Mouse (Mus musculus) embryonic facial prominence, embryonic 10.5 days (tissue): ENCODE results near the gene Cyp24a1. TPM values are rescaled to one million over a fixed set of nuclear protein-coding genes. Genes with fewer than 3 reads are reported as not detected.

Experiments used
- DNase-seq: peaks from one replicate; pipeline ENCODE4 v3.0.0-alpha.2; 2017; ENCODE audit warnings: low spot score
- H3K27ac ChIP-seq: fragments of 300-500 bp; sonication (generic); replicated peaks from 2 replicates; pipeline ENCODE4 v1.5.1; 2016; ENCODE audit warnings: mild to moderate bottlenecking
- H3K27me3 ChIP-seq: fragments of 300-500 bp; sonication (generic); replicated peaks from 2 replicates; pipeline ENCODE4 v1.6.1; 2016; ENCODE audit warnings: low read depth, mild to moderate bottlenecking; ENCODE audit not compliant: poor library complexity, severe bottlenecking
- H3K36me3 ChIP-seq: fragments of 300-500 bp; sonication (generic); replicated peaks from 2 replicates; pipeline ENCODE4 v1.6.1; 2016; ENCODE audit warnings: mild to moderate bottlenecking, moderate library complexity
- H3K4me1 ChIP-seq: fragments of 300-500 bp; sonication (generic); 2 replicates; pipeline ENCODE4 v1.6.1; 2016
- H3K4me3 ChIP-seq: fragments of 300-500 bp; sonication (generic); 2 replicates; pipeline ENCODE4 v1.5.1; 2016; ENCODE audit warnings: mild to moderate bottlenecking, moderate library complexity
- H3K9me3 ChIP-seq: fragments of 300-500 bp; sonication (generic); 2 replicates; pipeline ENCODE4 v1.6.1; 2016; ENCODE audit warnings: mild to moderate bottlenecking
- WGBS: fragments of 180-500 bp; shearing (Covaris S2); methylation state at CpG from one replicate; pipeline ENCODE4 v1.1.7; 2016; 5-methylcytosine and 5-hydroxymethylcytosine counted together
- polyA plus RNA-seq: library from polyadenylated mRNA; unstranded; fragments of >200 nt; fragmentation: Nextera tagmentation; extraction: Ambion mirVana; gene quantifications from 2 replicates; pipeline ENCODE4 v1.2.1, GENCODE M21; 2016

The Cyp24a1 gene
- polyA plus RNA-seq, 1 experiment from 2014 or later, result not detected

DNA sequence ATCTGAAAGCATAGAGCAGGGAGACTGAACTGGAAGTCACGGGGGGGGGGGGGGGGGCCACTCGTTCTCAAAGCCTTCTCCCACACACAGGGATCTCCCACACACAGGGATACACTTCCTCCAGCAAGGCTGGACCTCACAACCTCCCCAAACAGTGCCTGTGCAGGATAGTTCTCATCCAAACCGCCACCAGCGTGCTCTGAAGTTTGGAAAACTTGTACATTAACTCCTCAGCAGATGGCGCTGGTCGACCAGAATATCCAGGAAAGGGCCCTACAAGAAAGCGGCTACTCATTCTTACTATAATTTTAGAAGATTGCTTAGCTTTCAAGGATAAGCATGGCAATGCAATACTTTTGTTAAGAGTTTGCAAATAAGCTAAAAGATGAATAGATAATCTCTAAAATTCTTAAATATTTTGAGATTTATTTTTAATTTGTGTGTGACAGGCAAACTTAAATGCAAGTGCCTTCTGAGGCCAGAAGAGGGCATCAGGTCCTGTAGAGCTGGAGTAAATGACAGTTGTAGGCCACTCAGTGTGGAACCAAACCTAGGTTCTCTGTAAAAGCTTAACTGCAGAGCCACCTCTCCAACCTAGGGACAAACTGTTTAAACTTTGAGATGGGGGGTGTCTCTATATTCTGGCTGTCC is 23.5 kb upstream of the Cyp24a1 start:
- peak; percentile 68 for DNase-seq
- no peaks in the 10 kb centered on the region for H3K9me3 ChIP-seq
- no peak overlapping the region for H3K4me3 ChIP-seq
- H3K27ac ChIP-seq, result no peak overlapping the region
- 11% methylated on average over 7 of the region's 7 CpGs for WGBS
- no peaks in the 10 kb centered on the region for H3K4me1 ChIP-seq
- H3K36me3 ChIP-seq, result peaks cover 42% of the 10 kb centered on the region
- no peaks in the 10 kb centered on the region for H3K27me3 ChIP-seq

GRCm38 (mm10) chr2:170513756-170514155 is 16.8 kb upstream of the Cyp24a1 start:
- Histone ChIP-seq H3K27ac (no peak overlapping the region), H3K4me1 (peaks cover 26% of the 10 kb centered on the region), H3K4me3 (no peak overlapping the region), H3K9me3 (no peaks in the 10 kb centered on the region), H3K27me3 (no peaks in the 10 kb centered on the region; the same call in 1 of the 2 replicates), H3K36me3 (peaks cover 47% of the 10 kb centered on the region)
- 93% methylated on average over 12 of the region's 12 CpGs for WGBS
- DNase-seq, result no peak

DNA sequence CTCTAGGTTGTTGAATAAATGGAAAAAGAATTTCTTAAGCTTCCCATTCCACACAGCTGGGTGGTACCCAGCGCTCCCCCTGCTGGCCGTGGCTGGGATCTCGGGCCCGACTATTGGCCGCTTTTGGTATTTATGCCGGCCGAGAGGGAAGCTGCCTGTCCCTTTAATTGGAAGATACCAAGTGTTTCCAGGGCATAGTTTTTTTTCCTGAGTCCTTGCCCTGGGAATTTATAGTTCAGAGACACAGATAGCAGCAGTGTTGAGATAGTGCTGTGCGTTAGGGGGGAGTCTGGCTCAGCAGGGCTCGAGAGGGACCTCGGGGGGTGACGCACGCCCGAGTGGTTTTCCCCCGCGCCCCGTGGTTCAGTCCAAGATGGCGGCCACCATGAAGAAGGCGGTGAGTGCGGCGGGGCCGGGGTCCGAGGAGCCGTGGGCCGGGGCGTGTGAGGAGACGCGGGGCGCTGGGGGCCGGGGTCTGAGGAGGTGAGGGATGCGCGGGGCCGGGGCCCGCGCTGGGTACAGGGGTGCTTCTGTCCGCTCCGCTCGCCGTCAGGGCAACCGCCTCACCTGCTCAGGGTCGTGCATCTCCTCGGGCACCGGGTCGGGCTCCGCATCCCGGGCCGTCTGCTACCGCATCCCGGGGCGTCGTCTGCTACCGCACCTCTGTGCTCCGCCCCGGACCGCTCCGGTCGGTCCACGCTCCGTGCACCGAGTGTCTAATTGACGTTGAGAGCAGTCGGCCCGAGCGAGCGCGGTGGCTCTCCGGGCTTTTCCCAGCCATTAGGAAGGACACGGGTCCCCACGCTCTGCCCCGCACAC is 14.3 kb upstream of the Cyp24a1 start:
- peaks cover 32% of the 10 kb centered on the region for H3K4me1 ChIP-seq
- WGBS, result under 1% methylated on average over 69 of the region's 69 CpGs
- H3K27ac ChIP-seq, result peak overlapping the region; percentile 100
- H3K9me3 ChIP-seq, result no peaks in the 10 kb centered on the region
- peak overlapping the region; percentile 84 for H3K4me3 ChIP-seq
- peaks cover 23% of the 10 kb centered on the region for H3K36me3 ChIP-seq
- DNase-seq, result peak; percentile 93
- no peaks in the 10 kb centered on the region; the same call in 1 of the 2 replicates for H3K27me3 ChIP-seq

DNA sequence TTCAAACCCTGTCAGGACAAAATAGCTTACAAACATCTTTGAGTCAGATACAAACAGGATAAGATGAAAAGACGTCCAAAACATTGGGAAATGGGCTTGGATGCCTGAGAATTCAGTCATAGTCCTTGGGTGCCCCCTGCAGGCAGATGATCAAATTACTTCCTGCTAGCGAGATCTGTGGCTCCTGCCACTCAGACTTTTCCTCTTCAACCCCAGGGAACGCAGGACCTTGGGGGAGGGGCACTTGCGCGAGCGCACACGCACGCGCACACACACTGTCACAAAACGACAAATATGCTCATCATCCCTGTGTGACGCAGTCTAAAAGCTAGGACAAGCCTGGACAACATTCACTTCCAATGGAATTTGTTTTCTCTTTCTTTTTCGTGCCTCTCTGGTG is 11.9 kb upstream of the Cyp24a1 start:
- peaks cover 4% of the 10 kb centered on the region; the same call in 1 of the 2 replicates for H3K27me3 ChIP-seq
- H3K4me3 ChIP-seq, result peak overlapping the region; percentile 50
- H3K9me3 ChIP-seq, result no peaks in the 10 kb centered on the region
- peak; percentile 90 for DNase-seq
- H3K27ac ChIP-seq, result no peak overlapping the region
- peaks cover 34% of the 10 kb centered on the region for H3K4me1 ChIP-seq
- H3K36me3 ChIP-seq, result 0 out of 2 replicates have a peak, but pooled peaks cover 3% of the 10 kb centered on the region
- WGBS, result 5% methylated on average over 12 of the region's 12 CpGs

DNA sequence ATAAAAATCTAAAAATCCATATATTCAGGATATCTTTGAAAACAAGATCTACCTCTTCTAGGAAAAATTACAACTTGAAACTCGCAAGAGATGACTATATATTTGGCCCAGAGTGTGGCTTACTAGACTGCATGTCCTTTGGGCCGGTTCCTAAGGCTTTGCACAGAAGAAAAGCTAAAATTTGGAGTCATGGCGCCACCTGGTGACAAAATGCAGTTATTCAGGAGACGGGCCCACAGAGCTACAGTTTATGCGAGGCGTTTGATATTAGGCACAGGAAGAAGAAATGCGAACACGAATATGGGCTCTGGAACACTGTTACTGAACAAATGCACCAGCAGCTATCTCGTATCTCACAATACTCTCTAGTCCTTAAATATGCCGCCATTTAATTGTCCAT is 10.8 kb upstream of the Cyp24a1 start:
- Histone ChIP-seq H3K9me3 (no peaks in the 10 kb centered on the region), H3K4me3 (no peak overlapping the region), H3K27ac (no peak overlapping the region), H3K4me1 (peaks cover 24% of the 10 kb centered on the region), H3K27me3 (peaks cover 10% of the 10 kb centered on the region; the same call in 1 of the 2 replicates), H3K36me3 (no peaks in the 10 kb centered on the region)
- 11% methylated on average over 10 of the region's 10 CpGs for WGBS
- peak; percentile 81 for DNase-seq

- peaks cover 11% of the 10 kb centered on the region for H3K4me1 ChIP-seq
- no peaks in the 10 kb centered on the region for H3K9me3 ChIP-seq
- no peaks in the 10 kb centered on the region for H3K36me3 ChIP-seq
- WGBS, result 45% methylated on average over 4 of the region's 4 CpGs
- peaks cover 21% of the 10 kb centered on the region for H3K27me3 ChIP-seq
- no peak for DNase-seq
- no peak overlapping the region for H3K4me3 ChIP-seq
- no peak overlapping the region for H3K27ac ChIP-seq
Measured at GRCm38 (mm10) chr2:170503983-170504382, 7.0 kb upstream of the Cyp24a1 start.

DNA sequence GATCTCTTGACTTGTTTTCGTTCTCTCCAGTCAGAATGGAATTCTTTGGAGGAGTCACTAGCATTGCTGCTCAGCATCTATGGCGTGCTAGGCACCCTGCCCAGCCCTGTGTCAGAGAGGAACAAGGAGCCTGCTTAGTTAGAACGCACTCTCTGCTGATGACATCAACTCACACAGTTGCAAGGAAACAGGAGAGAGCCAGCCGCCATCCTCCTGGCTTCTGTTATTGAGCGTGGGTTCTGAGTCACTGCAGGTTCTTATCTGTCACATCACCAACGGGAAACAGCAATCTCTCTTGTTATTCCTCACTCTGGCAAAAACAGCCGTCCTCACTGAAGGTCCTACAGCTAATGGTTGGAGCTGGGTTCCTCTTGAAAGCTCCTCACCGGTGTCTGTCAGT is 6.4 kb upstream of the Cyp24a1 start:
- Histone ChIP-seq H3K4me3 (no peak overlapping the region), H3K9me3 (no peaks in the 10 kb centered on the region), H3K4me1 (peaks cover 7% of the 10 kb centered on the region), H3K27me3 (peaks cover 28% of the 10 kb centered on the region), H3K27ac (no peak overlapping the region), H3K36me3 (no peaks in the 10 kb centered on the region)
- DNase-seq, result no peak
- WGBS, result 70% methylated on average over 8 of the region's 8 CpGs

GRCm38 (mm10) chr2:170498011-170498410 is 1.1 kb upstream of the Cyp24a1 start:
- H3K36me3 ChIP-seq, result no peaks in the 10 kb centered on the region
- peaks cover 72% of the 10 kb centered on the region for H3K27me3 ChIP-seq
- DNase-seq, result no peak
- H3K27ac ChIP-seq, result no peak overlapping the region
- WGBS, result 21% methylated on average over 8 of the region's 8 CpGs
- no peak overlapping the region for H3K4me3 ChIP-seq
- H3K9me3 ChIP-seq, result no peaks in the 10 kb centered on the region
- H3K4me1 ChIP-seq, result peaks cover 32% of the 10 kb centered on the region

DNA sequence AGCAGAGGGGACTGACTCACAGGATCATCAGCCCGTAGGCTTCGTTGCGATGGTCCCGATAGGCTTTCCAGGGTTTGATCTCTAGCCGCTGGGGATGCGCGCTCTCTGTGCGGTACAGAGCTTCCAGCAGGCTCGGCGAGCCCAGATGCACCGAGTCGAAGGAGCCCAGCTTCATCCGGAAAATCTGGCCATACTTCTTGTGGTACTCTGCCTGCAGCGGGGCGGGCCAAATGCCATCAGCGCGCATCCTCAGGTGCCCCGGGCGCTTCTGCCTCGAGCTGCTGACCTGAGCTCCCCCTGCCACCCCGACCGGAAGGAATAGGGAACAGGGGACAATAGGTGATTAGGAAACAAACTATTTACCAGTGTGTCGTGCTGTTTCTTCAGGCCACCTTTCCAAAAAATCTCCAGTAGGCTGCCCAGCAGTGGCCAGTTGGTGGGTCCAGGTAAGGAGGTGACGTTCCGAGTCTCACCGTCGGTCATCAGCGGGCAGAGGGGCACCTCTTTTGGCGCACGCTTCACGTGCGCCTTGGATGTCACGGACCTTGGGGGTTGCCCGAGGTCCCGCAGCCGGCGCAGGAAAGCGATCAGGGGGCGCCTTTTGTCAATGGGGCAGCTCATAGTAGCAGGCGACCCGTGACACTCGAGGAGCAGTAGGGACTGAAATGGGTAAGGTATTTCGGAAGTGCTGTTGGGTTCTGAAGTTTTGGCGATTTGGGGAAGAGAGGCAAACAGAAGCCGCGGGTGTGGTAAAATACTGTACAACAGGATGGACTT is 603 bp downstream of the Cyp24a1 start, which contains the start of gene Pfdn4:
Pfdn4 (plus strand) TSS at position 275 of the 777 bp plus-strand sequence.
- Histone ChIP-seq H3K4me1 (peaks cover 32% of the 10 kb centered on the region), H3K27ac (no peak within 1 kb of the TSS), H3K27me3 (peaks cover 82% of the 10 kb centered on the region), H3K4me3 (peak within 1 kb of the TSS; percentile 49), H3K9me3 (no peaks in the 10 kb centered on the region), H3K36me3 (no peaks in the 10 kb centered on the region)
- DNase-seq, result peak; percentile 64
- under 1% methylated on average over 46 of the region's 46 CpGs for WGBS

GRCm38 (mm10) chr2:170494784-170495710 is 1.9 kb downstream of the Cyp24a1 start:
- Histone ChIP-seq H3K4me1 (peaks cover 32% of the 10 kb centered on the region), H3K4me3 (peak overlapping the region; percentile 32), H3K27ac (no peak overlapping the region), H3K36me3 (no peaks in the 10 kb centered on the region), H3K9me3 (no peaks in the 10 kb centered on the region), H3K27me3 (peaks cover 91% of the 10 kb centered on the region)
- DNase-seq, result peak; percentile 51
- 7% methylated on average over 31 of the region's 31 CpGs for WGBS

- WGBS, result 58% methylated on average over 26 of the region's 26 CpGs
- Histone ChIP-seq H3K27me3 (peaks cover 45% of the 10 kb centered on the region), H3K4me1 (no peaks in the 10 kb centered on the region), H3K4me3 (no peak overlapping the region), H3K9me3 (no peaks in the 10 kb centered on the region), H3K27ac (no peak overlapping the region), H3K36me3 (no peaks in the 10 kb centered on the region)
- no peak for DNase-seq
Measured at GRCm38 (mm10) chr2:170487890-170488502, 8.9 kb downstream of the Cyp24a1 start.
